Mouse (Mus musculus) erythroblast, embryonic 14.5 days (primary cell): ENCODE measurements around the gene Rnf183. TPM values are rescaled to one million over a fixed set of nuclear protein-coding genes. Genes with fewer than 3 reads are reported as not detected.

Source experiments
- H3K27me3 ChIP-seq: 2 replicates; pipeline ENCODE4 v1.6.1; 2012; ENCODE audit warnings: inconsistent platforms; ENCODE audit not compliant: control insufficient read depth
- H3K36me3 ChIP-seq: 2 replicates; pipeline ENCODE4 v1.6.1; 2012; ENCODE audit warnings: mild to moderate bottlenecking, inconsistent platforms; ENCODE audit not compliant: control insufficient read depth
- H3K4me1 ChIP-seq: 2 replicates; pipeline ENCODE4 v1.6.1; 2012; ENCODE audit warnings: inconsistent platforms; ENCODE audit not compliant: control insufficient read depth
- H3K4me3 ChIP-seq: replicated peaks from 2 replicates; pipeline ENCODE3; 2012; ENCODE audit warnings: moderate library complexity, mild to moderate bottlenecking, inconsistent platforms
- H3K9me3 ChIP-seq: 2 replicates; pipeline ENCODE4 v1.6.1; 2012; ENCODE audit warnings: low read length, inconsistent platforms, mixed read lengths; ENCODE audit not compliant: control insufficient read depth
- GATA1 ChIP-seq: IDR thresholded peaks from 2 replicates; pipeline ENCODE4 v1.6.1; 2012; ENCODE audit warnings: low read length, inconsistent platforms, mixed read lengths
- TAL1 ChIP-seq: IDR thresholded peaks from 3 replicates; pipeline ENCODE4 v1.6.1; 2012; ENCODE audit warnings: low read length, inconsistent platforms, mixed read lengths
- polyA plus RNA-seq: library from polyadenylated mRNA; stranded (reverse); fragments of >175 nt; gene quantifications from 2 replicates; pipeline ENCODE4 v1.2.3, GENCODE M21; 2012

Gene Rnf183
- polyA plus RNA-seq, 1 experiment = not detected

DNA sequence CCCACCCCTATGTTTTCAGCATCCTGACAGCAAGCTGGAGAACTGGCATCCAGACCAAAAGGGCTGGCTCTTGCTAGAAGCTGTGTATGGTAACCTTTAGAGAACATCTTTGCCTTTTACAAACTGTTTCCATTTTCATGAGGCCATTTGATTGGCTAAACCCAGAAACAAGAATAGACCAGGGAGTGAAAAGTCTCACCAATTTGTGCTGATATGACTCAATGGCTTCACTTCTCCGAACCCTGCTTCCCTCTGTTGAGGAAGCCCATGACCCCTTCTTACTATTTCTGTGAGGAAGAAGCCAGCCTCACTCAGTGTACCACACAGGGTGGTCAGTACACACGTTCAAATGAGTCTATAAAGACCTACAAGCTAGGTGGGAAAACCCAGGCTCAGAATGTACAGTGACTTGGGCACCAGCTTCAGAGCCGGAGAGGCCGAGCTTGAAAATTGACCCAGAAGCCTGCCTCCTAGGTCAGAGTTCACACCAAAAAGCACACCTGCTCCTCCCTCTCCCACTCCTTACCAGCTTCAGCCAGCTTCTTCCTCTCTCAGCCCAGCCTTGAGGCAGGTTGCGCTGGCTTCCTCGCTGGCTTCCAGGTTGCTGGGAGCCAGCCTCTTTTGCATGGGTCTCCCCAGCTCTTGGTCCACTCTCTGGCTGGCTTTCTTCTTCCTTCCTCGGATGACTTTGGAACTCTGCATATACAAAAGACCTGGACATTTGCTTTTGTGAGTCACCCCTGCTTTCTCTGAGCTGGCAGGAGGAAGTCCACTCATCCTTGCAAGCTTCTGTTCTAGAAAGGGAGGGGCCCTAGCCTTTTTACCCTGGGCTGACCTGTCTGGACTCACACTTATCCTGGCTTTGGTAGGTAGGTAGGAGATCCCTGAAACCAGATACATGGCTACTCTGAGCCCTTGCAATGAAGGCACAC, 847 bp downstream of the Rnf183 start:
- no peaks in the 10 kb centered on the region for H3K9me3 ChIP-seq
- no peak for TF ChIP-seq GATA1
- TF ChIP-seq TAL1 = no peak

DNA sequence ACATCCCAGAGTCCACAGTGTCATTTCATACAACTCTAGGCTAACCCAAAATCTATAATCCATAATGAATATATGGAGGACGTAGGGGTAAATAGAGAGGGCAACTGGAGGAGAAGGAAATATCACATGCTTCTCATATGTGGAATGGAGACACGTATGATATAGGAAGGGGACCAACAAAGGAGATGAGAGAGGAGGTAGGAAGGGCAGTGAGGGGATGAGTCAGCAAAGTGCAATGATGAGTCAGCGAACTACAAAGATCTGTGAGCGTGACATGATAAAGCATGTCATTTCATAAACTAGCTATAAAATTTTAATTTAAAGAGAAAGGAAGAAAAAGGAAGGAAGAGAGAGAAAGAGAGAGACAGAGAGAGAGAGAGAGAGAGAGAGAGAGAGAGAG, 3.5 kb downstream of the Rnf183 start:
- Histone ChIP-seq H3K9me3 (no peaks in the 10 kb centered on the region), H3K4me3 (no peak overlapping the region), H3K4me1 (peaks cover 43% of the 10 kb centered on the region), H3K27me3 (0 out of 2 replicates have a peak, but pooled peaks cover 2% of the 10 kb centered on the region), H3K36me3 (peaks cover 3% of the 10 kb centered on the region; the same call in 1 of the 2 replicates)
- TF ChIP-seq TAL1 (no peak), GATA1 (no peak)

More for the DNA sequence above, 847 bp downstream of the Rnf183 start:
- H3K4me3 ChIP-seq = no peak overlapping the region
- H3K4me1 ChIP-seq = peaks cover 28% of the 10 kb centered on the region
- H3K27me3 ChIP-seq = no peaks in the 10 kb centered on the region
- no peaks in the 10 kb centered on the region for H3K36me3 ChIP-seq

DNA sequence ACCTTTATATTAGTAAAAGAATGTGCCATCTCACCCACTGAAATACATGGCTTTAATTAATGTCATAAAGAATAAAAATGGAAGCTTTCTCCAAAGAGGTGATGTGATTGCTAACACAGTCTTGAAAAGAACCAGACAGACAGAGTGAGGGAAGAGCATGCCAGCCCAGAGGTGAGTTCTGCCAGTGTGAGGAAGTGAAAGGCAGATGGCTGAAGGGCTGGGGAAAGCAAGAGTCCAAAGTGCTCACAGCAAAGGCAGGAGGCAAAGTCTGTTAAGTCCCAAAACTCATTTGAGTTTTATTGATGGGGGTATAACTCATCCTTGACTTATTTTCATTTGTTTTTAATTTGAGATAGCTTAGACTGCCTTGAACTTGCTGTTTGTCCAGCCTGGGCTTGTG, 4.4 kb downstream of the Rnf183 start:
- Histone ChIP-seq H3K36me3 (peaks cover 10% of the 10 kb centered on the region), H3K9me3 (no peaks in the 10 kb centered on the region)

GRCm38 (mm10) chr4:62429616-62430015, 5.4 kb downstream of the Rnf183 start:
- no peak overlapping the region for H3K4me3 ChIP-seq
- no peak for TF ChIP-seq GATA1
- no peak for TF ChIP-seq TAL1
- H3K9me3 ChIP-seq = no peaks in the 10 kb centered on the region

More for the DNA sequence above, 4.4 kb downstream of the Rnf183 start:
- Histone ChIP-seq H3K4me1 (peaks cover 43% of the 10 kb centered on the region), H3K4me3 (no peak overlapping the region), H3K27me3 (0 out of 2 replicates have a peak, but pooled peaks cover 2% of the 10 kb centered on the region)
- TF ChIP-seq TAL1 (no peak), GATA1 (no peak)

GRCm38 (mm10) chr4:62427978-62428758, 6.9 kb downstream of the Rnf183 start:
- H3K4me3 ChIP-seq = no peak overlapping the region
- TF ChIP-seq GATA1 (no peak), TAL1 (no peak)
- peaks cover 35% of the 10 kb centered on the region for H3K36me3 ChIP-seq
- 0 out of 2 replicates have a peak, but pooled peaks cover 2% of the 10 kb centered on the region for H3K27me3 ChIP-seq
- H3K4me1 ChIP-seq = peaks cover 41% of the 10 kb centered on the region
- no peaks in the 10 kb centered on the region for H3K9me3 ChIP-seq

More at GRCm38 (mm10) chr4:62429616-62430015, 5.4 kb downstream of the Rnf183 start:
- H3K4me1 ChIP-seq = peaks cover 43% of the 10 kb centered on the region
- 0 out of 2 replicates have a peak, but pooled peaks cover 2% of the 10 kb centered on the region for H3K27me3 ChIP-seq
- H3K36me3 ChIP-seq = peaks cover 21% of the 10 kb centered on the region

DNA sequence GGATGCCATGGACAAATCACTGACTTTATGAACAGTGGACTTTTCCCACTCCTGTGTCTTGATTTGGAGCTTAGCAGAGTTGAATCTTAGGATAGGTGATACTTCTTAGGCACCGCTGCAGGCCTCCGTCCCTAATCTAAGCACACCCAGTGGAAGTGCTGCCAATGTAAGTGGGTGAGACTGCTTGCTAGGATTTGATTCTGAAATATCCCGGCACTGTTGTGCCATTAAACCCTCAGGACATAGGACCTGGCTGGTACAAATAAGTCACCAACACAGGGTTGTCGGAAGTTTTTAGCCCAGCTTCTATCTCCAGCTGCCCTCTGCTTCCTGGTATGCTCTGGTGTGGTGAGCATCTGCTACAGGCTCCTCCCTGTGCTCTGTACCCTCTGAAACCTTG, 9.2 kb downstream of the Rnf183 start:
- Histone ChIP-seq H3K27me3 (0 out of 2 replicates have a peak, but pooled peaks cover 2% of the 10 kb centered on the region), H3K4me1 (peaks cover 24% of the 10 kb centered on the region), H3K36me3 (peaks cover 58% of the 10 kb centered on the region), H3K9me3 (no peaks in the 10 kb centered on the region), H3K4me3 (no peak overlapping the region)
- TF ChIP-seq TAL1 (no peak), GATA1 (no peak)

- Histone ChIP-seq H3K36me3 (peaks cover 100% of the 10 kb centered on the region), H3K9me3 (no peaks in the 10 kb centered on the region), H3K4me1 (peaks cover 3% of the 10 kb centered on the region), H3K27me3 (no peaks in the 10 kb centered on the region), H3K4me3 (no peak overlapping the region)
- no peak for TF ChIP-seq TAL1
- no peak for TF ChIP-seq GATA1
Observed at GRCm38 (mm10) chr4:62419091-62419490, 16.0 kb downstream of the Rnf183 start.

GRCm38 (mm10) chr4:62418448-62418847, 16.6 kb downstream of the Rnf183 start:
- no peak for TF ChIP-seq GATA1
- TF ChIP-seq TAL1 = no peak
- Histone ChIP-seq H3K36me3 (peaks cover 100% of the 10 kb centered on the region), H3K4me3 (no peak overlapping the region), H3K9me3 (no peaks in the 10 kb centered on the region), H3K27me3 (no peaks in the 10 kb centered on the region), H3K4me1 (peaks cover 3% of the 10 kb centered on the region)

DNA sequence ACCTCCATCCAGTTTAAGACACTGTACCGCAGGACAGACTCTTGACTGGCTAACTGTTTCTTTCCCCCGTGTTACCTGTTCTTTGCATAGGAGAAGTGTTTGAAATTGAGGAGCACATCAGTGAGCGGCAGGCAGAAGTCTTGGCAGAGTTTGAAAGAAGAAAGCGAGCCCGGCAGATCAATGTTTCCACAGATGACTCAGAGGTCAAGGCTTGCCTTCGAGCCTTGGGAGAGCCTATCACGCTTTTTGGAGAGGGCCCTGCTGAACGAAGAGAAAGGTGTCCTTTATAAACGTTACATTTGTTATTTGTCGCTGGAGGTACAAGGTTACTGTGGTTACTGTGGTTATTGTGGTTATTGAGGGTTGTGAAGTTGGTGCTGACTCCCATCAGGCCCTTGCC, 23.4 kb downstream of the Rnf183 start:
- H3K9me3 ChIP-seq = no peaks in the 10 kb centered on the region
- TF ChIP-seq GATA1 (no peak), TAL1 (no peak)
- peaks cover 32% of the 10 kb centered on the region for H3K4me1 ChIP-seq
- no peak overlapping the region for H3K4me3 ChIP-seq
- no peaks in the 10 kb centered on the region for H3K27me3 ChIP-seq
- peaks cover 65% of the 10 kb centered on the region for H3K36me3 ChIP-seq
